Mouse (Mus musculus): ENCODE results near the gene Atp7b.

The Atp7b gene

GRCm38 (mm10) chr8:22059821-22060445, at the start of gene Atp7b:
TSS of gene Atp7b (minus strand) at chr8:22060305.
- DNase-seq: no peak

GRCm38 (mm10) chr8:22107020-22107419, 46.9 kb upstream of the Atp7b start:
- DNase-seq: no peak

- no peak for DNase-seq
Observed at GRCm38 (mm10) chr8:22091568-22091967, 31.5 kb upstream of the Atp7b start.

DNA sequence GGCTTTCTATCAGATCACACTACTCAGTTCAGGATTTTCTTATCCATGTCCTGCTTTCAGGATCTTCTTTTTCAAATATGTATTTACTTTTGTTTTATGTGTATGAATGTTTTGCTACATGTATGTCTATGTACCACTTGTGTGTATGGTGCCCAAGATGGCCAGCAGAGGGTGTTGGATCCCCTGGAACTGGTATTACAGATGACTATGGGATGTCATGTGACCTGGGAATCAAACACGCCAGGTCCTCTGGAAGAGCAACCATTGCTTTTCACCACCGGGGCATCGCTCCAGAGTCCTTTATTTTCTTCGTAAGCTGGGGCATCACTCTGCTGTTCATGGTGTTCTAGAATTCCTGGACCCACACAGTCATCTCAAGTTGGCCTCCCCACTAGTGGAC, 29.1 kb upstream of the Atp7b start:
- DNase-seq: no peak

DNA sequence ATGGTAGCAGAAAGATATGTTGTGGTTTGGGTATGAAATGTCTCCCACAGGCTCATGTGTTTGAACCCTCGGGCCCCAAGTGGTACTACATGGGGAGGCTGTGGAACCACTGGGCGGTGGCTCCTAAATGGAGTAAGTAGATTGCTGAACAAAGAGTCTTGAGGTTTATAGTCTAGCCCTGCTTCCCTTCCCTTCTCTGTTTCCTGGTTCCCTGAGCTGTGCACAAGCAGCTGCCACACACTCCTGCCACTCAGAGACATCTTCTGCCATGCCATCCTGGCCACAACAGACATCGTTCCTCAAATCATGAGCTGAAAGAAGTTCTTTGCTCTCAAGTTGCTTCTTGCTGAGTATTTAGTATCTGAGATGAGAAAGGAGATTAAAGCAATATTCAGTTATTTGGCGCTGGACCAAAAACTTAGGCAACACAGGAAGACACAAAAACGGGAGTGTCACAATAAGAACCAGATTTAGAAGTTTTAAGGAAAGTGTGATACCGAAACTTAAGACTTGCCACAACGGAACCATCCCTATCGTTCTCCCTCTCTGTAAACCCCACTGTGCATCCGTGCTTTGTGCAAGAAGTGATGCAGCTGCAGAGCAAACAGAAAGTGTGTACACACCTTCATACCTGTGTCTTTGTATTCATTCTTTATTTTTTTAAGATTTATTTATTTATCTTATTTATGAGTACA, 19.4 kb upstream of the Atp7b start:
- DNase-seq: no peak

GRCm38 (mm10) chr8:22061126-22061525, 1.0 kb upstream of the Atp7b start:
- no peak for DNase-seq

DNA sequence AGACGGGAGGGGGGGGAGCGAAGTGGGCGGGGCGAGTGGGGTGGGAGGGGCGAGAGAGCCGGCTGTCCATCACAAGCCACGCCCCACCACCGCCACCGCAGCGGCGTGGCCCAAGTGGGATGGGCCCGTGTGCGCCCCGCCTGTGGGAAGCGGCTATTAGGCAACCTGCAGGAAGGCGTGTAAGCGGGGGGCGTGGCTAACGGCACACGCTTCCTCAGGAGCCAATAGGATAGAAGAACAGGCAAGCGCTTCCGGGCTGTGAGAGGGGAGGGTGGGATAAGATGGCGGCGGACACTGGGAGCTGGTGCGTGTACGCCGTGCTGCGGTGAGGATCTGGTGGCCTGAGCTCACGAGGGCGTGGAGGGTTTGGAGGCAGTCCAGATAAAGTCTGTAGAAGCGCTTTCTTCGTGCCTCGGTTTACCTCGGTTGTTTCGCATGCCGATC, 363 bp upstream of the Atp7b start, which contains the start of gene Alg11:
TSS of gene Alg11 (plus strand) at position 276 of the 444 bp plus-strand sequence.
- peak; percentile 91 to 95 for DNase-seq

GRCm38 (mm10) chr8:22059153-22059738, 859 bp downstream of the Atp7b start:
- DNase-seq: no peak

DNA sequence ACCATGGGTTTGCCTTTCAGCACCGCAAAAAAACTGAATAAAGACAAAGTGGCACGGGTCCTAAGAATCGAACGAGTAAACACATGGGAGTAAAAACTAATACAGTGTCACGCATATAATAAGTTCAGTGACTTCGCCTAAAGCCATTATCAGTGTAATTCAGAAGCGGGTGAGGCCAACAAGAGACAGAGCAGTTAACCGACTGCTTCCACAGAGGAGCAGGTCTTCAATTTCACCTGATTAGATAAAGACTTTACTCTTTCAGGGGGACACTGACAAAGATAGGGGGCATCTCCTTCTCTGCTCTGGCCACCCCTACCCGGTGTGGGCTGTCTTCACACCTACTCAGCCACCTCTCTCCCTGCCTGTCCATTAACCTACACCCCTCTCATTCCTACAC, 1.7 kb downstream of the Atp7b start:
- no peak for DNase-seq

DNA sequence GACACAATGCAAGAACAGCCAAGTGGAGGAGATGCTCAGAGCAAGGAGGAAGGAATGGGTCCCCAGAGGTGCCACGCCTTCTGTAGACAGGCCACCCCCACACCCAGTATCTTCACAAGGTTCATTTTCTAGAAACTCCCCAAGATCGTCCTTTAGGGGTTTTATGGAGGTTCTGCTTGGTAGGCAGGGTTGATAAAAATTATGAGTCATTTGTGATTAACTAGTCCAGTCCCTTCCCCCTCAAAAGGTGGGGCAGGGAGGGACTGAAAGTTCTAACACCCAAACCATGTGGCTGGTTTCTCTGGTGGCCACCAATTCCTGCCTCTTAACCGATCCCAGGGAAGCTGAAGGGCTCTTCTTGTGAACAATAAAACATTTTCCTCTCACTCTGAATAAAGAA, 3.3 kb downstream of the Atp7b start:
- DNase-seq: no peak

DNA sequence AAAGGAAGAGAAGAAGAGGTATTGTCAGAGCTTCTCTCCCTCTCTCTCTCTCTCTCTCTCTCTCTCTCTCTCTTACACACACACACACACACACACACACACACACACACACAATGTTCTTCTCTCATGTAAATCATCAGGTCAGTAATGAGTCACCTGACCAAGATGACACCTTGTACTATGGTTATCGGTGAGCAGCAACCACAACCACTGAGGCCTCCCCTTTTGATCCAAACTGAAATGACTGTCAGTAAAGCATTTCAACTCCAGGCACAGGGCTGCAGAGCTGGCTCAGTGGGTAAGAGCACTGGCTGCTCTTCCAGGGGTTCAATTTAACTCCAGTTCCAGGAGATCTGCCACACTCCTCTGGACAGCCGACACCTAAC, 4.6 kb downstream of the Atp7b start:
- no peak for DNase-seq

GRCm38 (mm10) chr8:22054674-22055491, 5.2 kb downstream of the Atp7b start:
- no peak for DNase-seq

- DNase-seq: no peak
Observed at GRCm38 (mm10) chr8:22047699-22048464, 12.2 kb downstream of the Atp7b start.

- DNase-seq: no peak
Observed at GRCm38 (mm10) chr8:22043706-22044105, 16.4 kb downstream of the Atp7b start.

GRCm38 (mm10) chr8:22042515-22042914, 17.6 kb downstream of the Atp7b start:
- DNase-seq: no peak

- DNase-seq: no peak
Observed at GRCm38 (mm10) chr8:22040153-22040509, 20.0 kb downstream of the Atp7b start.

DNA sequence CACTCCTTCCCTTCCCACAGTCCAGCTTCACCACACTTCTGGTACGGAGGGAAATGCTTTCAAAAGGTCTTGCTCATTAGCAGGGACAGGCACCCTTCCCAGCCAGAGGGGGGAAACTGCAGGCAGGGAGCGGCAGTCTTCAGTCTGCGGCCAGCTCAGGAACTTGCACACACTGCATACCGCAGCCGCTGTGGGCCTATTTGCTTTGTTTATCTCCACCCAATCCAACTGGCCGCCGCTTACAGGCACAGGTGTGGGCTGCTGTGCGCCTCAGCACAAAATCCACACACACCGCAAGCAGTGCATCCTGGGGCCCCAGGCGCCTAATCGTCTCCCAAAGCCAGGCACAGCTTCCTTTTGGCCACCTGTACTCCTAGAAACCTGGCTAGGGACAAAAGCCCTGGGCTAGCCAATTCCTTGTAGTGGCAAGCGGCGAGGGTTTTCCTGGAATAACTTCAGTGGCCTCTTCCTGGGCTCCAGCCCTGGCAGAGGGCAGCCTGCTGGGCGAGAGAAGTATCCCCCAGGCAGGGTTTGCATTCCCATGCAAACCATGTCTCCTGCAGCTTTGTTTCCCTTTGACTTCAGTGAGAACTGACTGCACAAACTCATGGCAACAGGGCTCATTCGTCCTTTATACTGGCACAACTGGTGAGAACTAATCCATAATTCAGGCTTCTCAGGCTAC, 20.5 kb downstream of the Atp7b start:
- DNase-seq: no peak

DNA sequence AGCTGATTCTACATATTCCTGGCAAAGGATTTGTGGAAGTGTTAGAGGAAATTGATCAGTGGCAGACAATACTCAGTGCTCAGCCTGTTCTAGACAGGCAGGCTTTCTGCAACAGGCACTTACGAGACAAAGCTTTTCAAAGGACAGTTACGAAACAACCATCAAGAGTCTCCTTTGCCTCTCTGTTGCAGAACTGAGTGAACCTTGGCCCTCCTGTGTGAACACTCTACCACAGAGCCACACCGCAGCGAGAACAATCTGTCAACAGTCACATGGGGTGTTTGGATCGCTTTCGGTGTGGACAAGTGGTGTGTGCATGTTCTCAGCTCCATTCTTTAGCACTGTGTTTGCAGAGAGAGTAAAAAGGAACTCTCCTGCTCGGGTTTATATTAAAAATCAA, 23.1 kb downstream of the Atp7b start:
- DNase-seq: no peak

- no peak for DNase-seq
Observed at GRCm38 (mm10) chr8:22036137-22036536, 24.0 kb downstream of the Atp7b start.

- DNase-seq: no peak
Observed at GRCm38 (mm10) chr8:22030990-22031389, 29.1 kb downstream of the Atp7b start.

GRCm38 (mm10) chr8:22028973-22029372, 31.1 kb downstream of the Atp7b start:
- no peak for DNase-seq

DNA sequence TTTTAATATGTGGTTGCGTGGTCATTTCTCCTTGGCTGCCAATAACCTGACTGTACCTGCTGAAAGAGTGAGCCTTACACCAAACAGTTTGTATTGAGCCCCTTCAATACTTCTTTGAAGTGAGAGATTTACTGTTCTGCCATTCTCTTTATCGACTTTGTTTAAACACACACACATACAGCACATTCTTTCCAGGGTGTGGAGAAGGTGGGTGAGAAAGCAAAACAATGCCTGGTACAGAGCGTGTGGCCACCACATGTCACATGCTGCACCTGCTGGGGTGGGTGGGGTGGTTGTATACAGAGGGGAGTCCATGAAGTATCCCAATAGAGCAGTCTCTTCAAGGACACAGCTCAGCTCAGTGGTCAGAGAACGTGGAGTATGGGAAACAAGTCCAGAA, 34.9 kb downstream of the Atp7b start:
- DNase-seq: no peak
